Comparison of ENCODE assay signal across 9 mouse cellular contexts in genomic region chr8:66696970-66697843, GRCm38 (mm10). TPM values are rescaled to one million over a fixed set of nuclear protein-coding genes. Genes with fewer than 3 reads are reported as not detected.
DNase-seq lines count a peak whose midpoint lies in the region; ATAC-seq and TF ChIP-seq lines count a peak whose summit lies in the region.
"Had no signal": no experiment of that assay in that cellular context is flagged by ENCODE, and none has a peak within 500 bp of the region (broad histone marks: within the 10 kb centered on the region; RNA-seq: fewer than 3 reads in every experiment).

Npy1r (plus strand) TSS chr8:66697192.

- 2% methylated on average over 30 of the region's 30 CpGs for WGBS in liver, embryonic 14.5 days (ENCODE audit: insufficient replicate concordance)

- ATAC-seq in liver, embryonic 14.5 days (ENCODE audit: insufficient read depth), result no peak

- no peaks in the 10 kb centered on the region for H3K9me3 ChIP-seq in liver, embryonic 14.5 days (ENCODE audit: control insufficient read depth, low read length)

- TF ChIP-seq POLR2A in embryonic fibroblast, embryonic 13.5 days (IDR thresholded peaks at IDR 0.05; ENCODE audit: low read depth, low read length), result no peak

- no peaks in the 10 kb centered on the region for H3K4me1 ChIP-seq in embryonic fibroblast, embryonic 13.5 days (ENCODE audit: control insufficient read depth, insufficient read depth, low read length)
- H3K4me1 ChIP-seq in liver, embryonic 14.5 days (replicated peaks; ENCODE audit: control insufficient read depth in 2 of 2, insufficient read depth in 2 of 2, low read length in 1 of 2), result no peaks in the 10 kb centered on the region

- no peak within 1 kb of the TSS for H3K9ac ChIP-seq in liver, embryonic 14.5 days (replicated peaks)

- H3K27me3 ChIP-seq in liver, embryonic 14.5 days (ENCODE audit: control insufficient read depth, insufficient read depth, low read length), result peaks cover 8% of the 10 kb centered on the region

- intact Hi-C loops in heart, postnatal 10 days (cut with DNase I), result loop anchor here (1.0 to 10.0 kb wide), 3 partner anchors 215 to 709 kb away; no protein-coding TSS in a partner anchor

- no peak within 1 kb of the TSS for H3K27ac ChIP-seq in embryonic fibroblast, embryonic 13.5 days (ENCODE audit: insufficient read depth, low read length)
- no peak within 1 kb of the TSS for H3K27ac ChIP-seq in liver, embryonic 14.5 days
- H3K27ac ChIP-seq: macrophage had no signal

- DNase-seq in cerebellum, postnatal 10 days, result peak; percentile 75
- no peak for DNase-seq in cerebellum, adult 11-12 months
- DNase-seq in heart, postnatal 10 days, result peak; percentile 63 to 65
- peak; percentile 38 to 55 for DNase-seq in kidney, postnatal 4 days
- no peak for DNase-seq in liver, embryonic 14.5 days (ENCODE audit: low read depth in 3 of 3, low spot score in 3 of 3)
- peak; percentile 10 for DNase-seq in ovary, postnatal 14 days (ENCODE audit: low spot score)
- no peak for DNase-seq in spleen, postnatal 14 days (ENCODE audit: low spot score in 2 of 2)

- no peak for TF ChIP-seq EP300 in liver, embryonic 14.5 days (IDR thresholded peaks at IDR 0.05; ENCODE audit: low read depth)

- H3K4me3 ChIP-seq in embryonic fibroblast, embryonic 13.5 days (ENCODE audit: insufficient read depth, low read length), result peak within 1 kb of the TSS; percentile 45
- peak within 1 kb of the TSS in 1 of 2 experiments; percentile 24; a peak in 1 of 4 replicates for H3K4me3 ChIP-seq in liver, embryonic 14.5 days (ENCODE audit: insufficient read depth in 1 of 2, low read depth in 2 of 2, low read length in 2 of 2)

- H3K4me2 ChIP-seq in liver, embryonic 14.5 days (ENCODE audit: low read depth), result peak within 1 kb of the TSS; percentile 20

- H3K36me3 ChIP-seq in liver, embryonic 14.5 days (replicated peaks; ENCODE audit: control insufficient read depth, insufficient read depth, low read depth), result no peaks in the 10 kb centered on the region

- no peak for TF ChIP-seq CTCF in embryonic fibroblast, embryonic 13.5 days (IDR thresholded peaks at IDR 0.05; ENCODE audit: borderline replicate concordance, insufficient read depth, low read length)
- peak; percentile 20; the same call in 1 of the 2 replicates for TF ChIP-seq CTCF in liver, embryonic 14.5 days (IDR thresholded peaks at IDR 0.05; ENCODE audit: low read depth)

RNA-seq across cellular contexts. Expression of gene Npy1r, which starts in this region (rescaled TPM):
- polyA plus RNA-seq in embryonic fibroblast, embryonic 13.5 days (2011; ENCODE audit: insufficient read length, low read depth, missing spikeins), result 1.3 and 2.8 TPM in 2 replicates
- 1 to 10 TPM in 1 of 2 experiments, under 1 TPM in 1; 0.94 to 2.3 TPM for total RNA-seq in heart, postnatal 10 days (2021)
- 0.01 and 0.06 TPM in 2 replicates for polyA plus RNA-seq in liver, embryonic 14.5 days (2012; rRNA removed)
- polyA plus RNA-seq in liver, embryonic 14.5 days (2014; fragmentation: Nextera tagmentation; extraction: Ambion mirVana), result not detected in 2 replicates
- polyA plus RNA-seq: macrophage had no signal

Comparison
In these comparisons a context has a peak if more than half of its experiments do, and no peak if none do; other contexts are left out.
1. DNase-seq: peak in cerebellum, postnatal 10 days (2 of 2), heart, postnatal 10 days (2 of 2), kidney, postnatal 4 days (2 of 2) and ovary, postnatal 14 days (single experiment); none in cerebellum, adult 11-12 months (single experiment), liver, embryonic 14.5 days (0 of 3) and spleen, postnatal 14 days (0 of 2).